Mouse (Mus musculus) cortical plate, adult 2 months (tissue): ENCODE results near the gene Kansl1.

Experiments
- CTCF ChIP-seq: fragments of 200-500 bp; IDR thresholded peaks from 2 replicates; pipeline ENCODE4 v1.5.1; 2011; ENCODE audit warnings: mild to moderate bottlenecking, control low read depth, low read length; ENCODE audit not compliant: insufficient read depth; ENCODE audit errors: extremely low read depth
- POLR2A ChIP-seq: fragments of 200-500 bp; IDR thresholded peaks from 2 replicates; pipeline ENCODE4 v1.6.1; 2011; ENCODE audit warnings: mild to moderate bottlenecking, low read length, control low read depth; ENCODE audit not compliant: insufficient read depth; ENCODE audit errors: extremely low read depth

DNA sequence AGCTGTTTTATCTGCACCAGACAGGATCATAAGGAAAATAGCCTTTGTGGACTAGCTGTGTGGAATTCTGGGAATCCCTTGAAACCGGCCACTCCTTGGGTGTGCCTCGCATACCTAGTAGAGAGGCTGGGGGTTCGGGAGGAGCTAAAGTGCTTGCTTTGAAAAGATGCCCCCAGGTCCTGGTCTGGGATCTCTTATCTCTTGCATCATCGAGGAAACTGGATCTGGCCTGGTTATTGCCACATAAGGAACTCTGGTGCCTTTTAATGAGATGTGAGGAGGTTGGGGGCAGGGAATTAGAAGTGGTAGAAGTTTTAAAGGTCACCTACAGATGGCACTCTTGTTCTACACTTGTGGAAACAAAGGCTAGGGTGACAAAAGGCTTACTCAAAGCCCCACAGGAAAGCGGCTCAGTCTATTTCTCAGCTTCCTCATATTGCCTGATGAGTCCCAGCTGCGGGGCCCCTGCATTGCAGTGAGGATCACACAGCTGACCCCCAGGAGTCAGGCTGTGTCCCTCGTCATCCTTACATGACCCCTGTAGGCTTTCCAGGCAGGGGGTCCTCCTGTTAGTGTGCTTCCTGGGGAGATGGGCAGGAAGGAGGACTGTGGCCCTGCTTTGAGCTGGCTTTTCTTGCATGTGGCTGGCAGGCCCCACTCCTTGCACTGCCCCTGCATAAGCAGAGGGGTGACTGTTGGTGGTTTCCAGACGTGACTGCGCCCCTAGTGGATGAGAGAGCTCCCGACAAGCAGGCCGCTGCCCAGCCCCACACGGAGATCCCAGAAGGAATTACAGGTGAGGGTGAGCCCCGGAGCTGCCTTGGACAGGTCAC, 179.2 kb downstream of the Kansl1 start:
- TF ChIP-seq CTCF = peak; percentile 62
- no peak for TF ChIP-seq POLR2A
